Comparison of ENCODE assay signal across 32 mouse cellular contexts in the genomic region with DNA sequence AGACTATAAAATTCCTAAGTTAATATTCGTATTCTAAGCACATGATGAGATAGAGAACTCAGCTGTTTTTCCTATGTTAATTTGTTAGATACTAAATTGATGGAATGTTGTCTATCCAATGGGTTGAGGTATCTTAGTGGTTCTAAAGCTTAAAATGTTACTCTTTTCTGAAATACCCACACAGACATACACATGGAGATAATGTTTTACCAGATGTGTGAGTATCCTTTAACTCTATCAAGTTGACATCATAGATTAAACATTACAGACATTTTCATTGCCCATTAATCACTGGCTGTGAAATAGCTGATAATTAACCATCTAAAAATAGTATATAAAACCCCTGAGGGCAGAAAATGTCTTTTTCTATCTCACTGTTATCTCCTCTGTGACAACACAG.
"Had no signal": no experiment of that assay in that cellular context is flagged by ENCODE, and none has a peak within 500 bp of the region (broad histone marks: within the 10 kb centered on the region; RNA-seq: fewer than 3 reads in every experiment).

No protein-coding gene starts in this region.

- ATAC-seq: hindbrain, embryonic 16.5 days; hindbrain, postnatal 0 days; inflammation-experienced regulatory T-cells, adult 6 months; intestine, embryonic 15.5 days; intestine, embryonic 16.5 days; intestine, postnatal 0 days had no signal

- H3K4me1 ChIP-seq: heart, embryonic 10.5 days; heart, embryonic 12.5 days; heart, embryonic 13.5 days; heart, embryonic 15.5 days; hindbrain, embryonic 10.5 days; hindbrain, embryonic 12.5 days; hindbrain, embryonic 13.5 days; hindbrain, embryonic 15.5 days; intestine, embryonic 15.5 days had no signal

- DNase-seq: heart, adult 2 months; heart, postnatal 10 days; heart, postnatal 14 days; heart, postnatal 36 days; heart, postnatal 4 days; kidney, adult 11 months; kidney, adult 18-20 months; kidney, adult 9 months; kidney, postnatal 10 days; kidney, postnatal 14 days; kidney, postnatal 25 days; kidney, postnatal 36 days; layer of hippocampus, adult 9-11 months; layer of hippocampus, postnatal 36 days had no signal

- H3K4me3 ChIP-seq: heart, adult 2 months; heart, embryonic 10.5 days; heart, embryonic 12.5 days; heart, embryonic 13.5 days; heart, embryonic 15.5 days; hindbrain, embryonic 10.5 days; hindbrain, embryonic 12.5 days; hindbrain, embryonic 13.5 days; hindbrain, embryonic 15.5 days; intestine, embryonic 15.5 days; layer of hippocampus, adult 2 months; left cerebral cortex, adult 2 months had no signal

- H3K27ac ChIP-seq: heart, adult 2 months; heart, embryonic 10.5 days; heart, embryonic 13.5 days; heart, embryonic 15.5 days; hindbrain, embryonic 10.5 days; hindbrain, embryonic 12.5 days; hindbrain, embryonic 13.5 days; hindbrain, embryonic 14.5 days; hindbrain, embryonic 15.5 days; hindbrain, postnatal 0 days; intestine, embryonic 15.5 days; layer of hippocampus, adult 2 months; left cerebral cortex, adult 2 months had no signal

- H3K9me3 ChIP-seq: heart, embryonic 10.5 days; heart, embryonic 12.5 days; heart, embryonic 13.5 days; heart, embryonic 15.5 days; hindbrain, embryonic 10.5 days; hindbrain, embryonic 12.5 days; hindbrain, embryonic 13.5 days; hindbrain, embryonic 15.5 days; intestine, embryonic 15.5 days had no signal

- H3K36me3 ChIP-seq: heart, embryonic 10.5 days; heart, embryonic 12.5 days; heart, embryonic 13.5 days; heart, embryonic 15.5 days; hindbrain, embryonic 10.5 days; hindbrain, embryonic 12.5 days; hindbrain, embryonic 13.5 days; hindbrain, embryonic 15.5 days; intestine, embryonic 15.5 days had no signal

- H3K9ac ChIP-seq: heart, embryonic 12.5 days; heart, embryonic 13.5 days; heart, embryonic 15.5 days; hindbrain, embryonic 12.5 days; hindbrain, embryonic 13.5 days; hindbrain, embryonic 14.5 days; hindbrain, embryonic 15.5 days; intestine, embryonic 15.5 days had no signal

- H3K4me2 ChIP-seq: heart, embryonic 11.5 days; heart, embryonic 12.5 days; heart, embryonic 13.5 days; heart, embryonic 15.5 days; hindbrain, embryonic 12.5 days; hindbrain, embryonic 13.5 days; hindbrain, embryonic 14.5 days; hindbrain, embryonic 15.5 days; intestine, embryonic 15.5 days had no signal

- H3K27me3 ChIP-seq: heart, embryonic 12.5 days; heart, embryonic 13.5 days; heart, embryonic 15.5 days; hindbrain, embryonic 12.5 days; hindbrain, embryonic 13.5 days; hindbrain, embryonic 15.5 days; intestine, embryonic 15.5 days had no signal
